Mouse (Mus musculus) ovary, adult 18-20 months (tissue): ENCODE measurements around the gene Pm20d1.
"Not testable (repeated sequence)": the region's sequence is repeated elsewhere in the genome, so short reads cannot be mapped to it uniquely, and the experiment has no call there.

Experiments used
- DNase-seq: peaks from one replicate; pipeline ENCODE4 v3.0.0; 2022; ENCODE audit warnings: low spot score, mixed read lengths

Pm20d1 gene

GRCm38 (mm10) chr1:131795171-131795570 is 2.0 kb upstream of the Pm20d1 start:
- DNase-seq, result no peak

GRCm38 (mm10) chr1:131800001-131800400 is 2.8 kb downstream of the Pm20d1 start:
- no peak for DNase-seq

- no peak for DNase-seq
These were observed 3.9 kb downstream of the Pm20d1 start for GRCm38 (mm10) chr1:131801071-131801470.

GRCm38 (mm10) chr1:131802652-131803051 is 5.5 kb downstream of the Pm20d1 start:
- no peak for DNase-seq

GRCm38 (mm10) chr1:131804166-131804565 is 7.0 kb downstream of the Pm20d1 start:
- no peak for DNase-seq

- no peak for DNase-seq
These were observed 11.8 kb downstream of the Pm20d1 start for GRCm38 (mm10) chr1:131808986-131809385.

- no peak for DNase-seq
These were observed 12.5 kb downstream of the Pm20d1 start for GRCm38 (mm10) chr1:131809651-131810050.

GRCm38 (mm10) chr1:131811393-131811792 is 14.2 kb downstream of the Pm20d1 start:
- no peak for DNase-seq

- DNase-seq, result no peak
These were observed 14.8 kb downstream of the Pm20d1 start for GRCm38 (mm10) chr1:131812006-131812405.

GRCm38 (mm10) chr1:131812631-131813295 is 15.6 kb downstream of the Pm20d1 start:
- no peak for DNase-seq

- DNase-seq, result no peak
These were observed 16.6 kb downstream of the Pm20d1 start for GRCm38 (mm10) chr1:131813731-131814130.

- no peak for DNase-seq
These were observed 17.0 kb downstream of the Pm20d1 start for GRCm38 (mm10) chr1:131814191-131814590.

- DNase-seq, result no peak
These were observed 19.7 kb downstream of the Pm20d1 start for GRCm38 (mm10) chr1:131816886-131817285.

GRCm38 (mm10) chr1:131820353-131820752 is 23.2 kb downstream of the Pm20d1 start:
- DNase-seq, result not testable (repeated sequence)

GRCm38 (mm10) chr1:131820887-131821328 is 23.7 kb downstream of the Pm20d1 start:
- no peak for DNase-seq

GRCm38 (mm10) chr1:131822292-131822691 is 25.1 kb downstream of the Pm20d1 start:
- no peak for DNase-seq

GRCm38 (mm10) chr1:131822856-131823492 is 25.8 kb downstream of the Pm20d1 start:
- no peak for DNase-seq

- DNase-seq, result no peak
These were observed 26.4 kb downstream of the Pm20d1 start for GRCm38 (mm10) chr1:131823563-131823962.

GRCm38 (mm10) chr1:131824528-131825181 is 27.5 kb downstream of the Pm20d1 start:
- no peak for DNase-seq

- DNase-seq, result no peak
These were observed 30.1 kb downstream of the Pm20d1 start, which contains the start of gene Slc41a1 for GRCm38 (mm10) chr1:131827207-131827786. Slc41a1 (plus strand) TSS chr1:131827493.

GRCm38 (mm10) chr1:131827787-131828258 is 30.6 kb downstream of the Pm20d1 start:
- peak; percentile 90 for DNase-seq

- peak; percentile 36 for DNase-seq
These were observed 31.3 kb downstream of the Pm20d1 start for GRCm38 (mm10) chr1:131828297-131829126.
